Mouse (Mus musculus) intestine, embryonic 16.5 days (tissue): ENCODE measurements at regions not wholly inside any gene's neighbourhood (a gene's known extent, or its start where the extent isn't known, plus 50 kb on each side); places are given as distances from the start of the nearest gene placed in this dataset.

Source experiments
- ATAC-seq: fragments of 200-750 bp; cut with Nextera tagmentation; 2 replicates; pipeline ENCODE4 v1.8.0; 2017; ENCODE audit warnings: moderate TSS enrichment, moderate library complexity
- H3K27ac ChIP-seq: fragments of 300-500 bp; sonication (generic); 2 replicates; pipeline ENCODE4 v1.5.1; 2014; ENCODE audit warnings: mild to moderate bottlenecking, low read length
- H3K27me3 ChIP-seq: fragments of 300-500 bp; sonication (generic); replicated peaks from 2 replicates; pipeline ENCODE4 v1.6.1; 2014; ENCODE audit warnings: low read length, control low read depth, mixed read lengths; ENCODE audit not compliant: control insufficient read depth, insufficient read depth
- H3K36me3 ChIP-seq: fragments of 300-500 bp; sonication (generic); 2 replicates; pipeline ENCODE4 v1.6.1; 2014; ENCODE audit warnings: low read length, control low read depth; ENCODE audit not compliant: control insufficient read depth, insufficient read depth
- H3K4me1 ChIP-seq: fragments of 300-500 bp; sonication (generic); 2 replicates; pipeline ENCODE4 v1.6.1; 2014; ENCODE audit warnings: low read length, control low read depth, mixed read lengths; ENCODE audit not compliant: control insufficient read depth, insufficient read depth
- H3K4me2 ChIP-seq: fragments of 300-500 bp; sonication (generic); 2 replicates; pipeline ENCODE4 v1.6.1; 2014; ENCODE audit warnings: low read depth, low read length, control low read depth
- H3K4me3 ChIP-seq: fragments of 300-500 bp; sonication (generic); 2 replicates; pipeline ENCODE4 v1.5.1; 2014; ENCODE audit warnings: mild to moderate bottlenecking, low read length
- H3K9ac ChIP-seq: fragments of 300-500 bp; sonication (generic); 2 replicates; pipeline ENCODE4 v1.6.1; 2014; ENCODE audit warnings: low read depth, low read length
- H3K9me3 ChIP-seq: fragments of 300-500 bp; sonication (generic); 2 replicates; pipeline ENCODE4 v1.6.1; 2016; ENCODE audit warnings: low read length, control low read depth; ENCODE audit not compliant: control insufficient read depth
- WGBS: fragments of 180-500 bp; shearing (Covaris S2); extraction: QIAGEN DNeasy Blood & Tissue Kit; methylation state at CpG from one replicate; pipeline ENCODE4 v1.1.7; 2014; 5-methylcytosine and 5-hydroxymethylcytosine counted together

DNA sequence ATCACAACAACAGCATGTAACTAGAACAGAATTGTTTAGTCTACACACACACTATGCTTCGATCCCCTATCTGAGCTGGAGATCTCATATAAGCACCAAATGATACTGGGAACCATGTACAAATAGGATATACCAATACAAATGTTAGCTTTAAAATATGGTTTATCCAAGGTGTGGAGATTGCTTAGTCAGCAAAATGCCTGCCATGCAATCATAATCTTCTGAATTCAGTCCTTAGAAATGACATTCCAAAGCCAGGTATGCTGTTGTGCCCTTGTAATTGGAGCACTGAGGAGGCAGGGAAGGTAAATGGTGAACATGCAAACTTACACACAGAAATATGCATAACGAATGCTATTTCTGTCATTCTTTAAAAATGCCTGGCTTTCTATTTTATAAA, 54.0 kb upstream of the Thsd7b start:
- no peaks in the 10 kb centered on the region for H3K4me1 ChIP-seq
- no peak for ATAC-seq
- H3K27me3 ChIP-seq = no peaks in the 10 kb centered on the region
- no peak overlapping the region for H3K4me3 ChIP-seq
- no peak overlapping the region for H3K9ac ChIP-seq
- no peaks in the 10 kb centered on the region for H3K36me3 ChIP-seq
- 80% methylated on average over 2 of the region's 2 CpGs for WGBS
- no peaks in the 10 kb centered on the region for H3K9me3 ChIP-seq
- H3K4me2 ChIP-seq = no peak overlapping the region
- no peak overlapping the region for H3K27ac ChIP-seq

GRCm38 (mm10) chr1:129208806-129209205, 64.3 kb upstream of the Thsd7b start:
- H3K27me3 ChIP-seq = no peaks in the 10 kb centered on the region
- H3K4me3 ChIP-seq = no peak overlapping the region
- H3K4me1 ChIP-seq = no peaks in the 10 kb centered on the region
- WGBS = 77% methylated on average over 1 of the region's 1 CpGs
- no peak overlapping the region for H3K4me2 ChIP-seq
- H3K27ac ChIP-seq = no peak overlapping the region
- H3K9me3 ChIP-seq = no peaks in the 10 kb centered on the region
- H3K9ac ChIP-seq = no peak overlapping the region
- ATAC-seq = no peak
- H3K36me3 ChIP-seq = no peaks in the 10 kb centered on the region

- no peak for ATAC-seq
- WGBS = 40% methylated on average over 2 of the region's 2 CpGs
- Histone ChIP-seq H3K27ac (no peak overlapping the region), H3K4me3 (no peak overlapping the region), H3K9me3 (no peaks in the 10 kb centered on the region), H3K27me3 (no peaks in the 10 kb centered on the region), H3K4me2 (no peak overlapping the region), H3K36me3 (no peaks in the 10 kb centered on the region), H3K9ac (no peak overlapping the region), H3K4me1 (no peaks in the 10 kb centered on the region)
These were observed 64.7 kb upstream of the Thsd7b start for GRCm38 (mm10) chr1:129208406-129208805.

DNA sequence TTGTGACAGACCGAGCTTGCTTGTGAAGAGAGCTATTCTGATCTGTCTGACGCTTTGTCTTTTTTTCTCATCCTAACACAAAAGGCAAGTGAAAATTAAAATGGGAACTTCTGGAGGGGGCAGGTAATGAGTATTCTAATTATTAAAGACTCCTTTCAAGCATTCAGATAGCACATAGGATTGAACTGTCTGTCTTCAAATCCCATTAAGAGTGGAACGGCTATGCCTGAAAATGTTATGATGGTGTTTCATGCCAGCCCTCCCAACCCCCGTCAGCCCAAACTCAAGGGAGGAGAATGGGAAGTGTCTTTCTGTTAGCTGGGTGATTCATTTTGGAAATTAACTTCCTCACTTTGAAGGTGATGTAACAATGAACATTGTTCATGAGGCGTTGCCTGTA, 65.4 kb upstream of the Thsd7b start:
- H3K27me3 ChIP-seq = no peaks in the 10 kb centered on the region
- H3K9ac ChIP-seq = no peak overlapping the region
- no peak overlapping the region for H3K4me3 ChIP-seq
- no peak overlapping the region for H3K4me2 ChIP-seq
- no peaks in the 10 kb centered on the region for H3K36me3 ChIP-seq
- H3K4me1 ChIP-seq = no peaks in the 10 kb centered on the region
- no peak overlapping the region for H3K27ac ChIP-seq
- ATAC-seq = no peak
- 80% methylated on average over 5 of the region's 5 CpGs for WGBS
- H3K9me3 ChIP-seq = no peaks in the 10 kb centered on the region

DNA sequence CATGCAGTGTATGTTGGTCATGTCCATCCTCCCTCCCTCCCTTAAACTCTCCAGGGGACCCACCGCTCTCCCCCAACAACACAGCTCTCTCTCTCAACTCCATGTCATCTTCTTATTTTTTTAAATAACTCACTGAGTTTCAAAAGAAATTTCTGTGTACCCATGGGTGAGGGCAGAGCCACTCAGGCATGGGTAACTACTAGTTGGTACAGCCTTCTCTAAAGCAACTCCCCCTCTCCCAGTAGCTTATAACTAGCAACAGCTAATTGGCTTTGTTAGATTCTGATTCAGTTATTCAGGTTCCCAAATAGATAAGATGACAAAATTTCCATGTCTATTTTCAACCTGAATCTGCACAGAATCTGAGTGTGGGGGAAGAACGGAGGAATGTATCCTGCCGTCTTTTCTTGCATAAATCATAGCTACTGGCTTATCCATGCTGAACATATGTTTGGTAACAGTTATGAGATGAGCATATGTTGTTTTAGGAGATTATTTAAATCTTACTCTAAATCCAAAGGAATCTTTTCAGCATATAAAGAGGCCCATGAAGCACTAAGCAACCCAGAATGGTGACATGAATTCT, 92.8 kb upstream of the Thsd7b start:
- Histone ChIP-seq H3K27me3 (no peaks in the 10 kb centered on the region), H3K9ac (no peak overlapping the region), H3K4me2 (no peak overlapping the region), H3K36me3 (no peaks in the 10 kb centered on the region), H3K9me3 (no peaks in the 10 kb centered on the region), H3K4me1 (no peaks in the 10 kb centered on the region), H3K4me3 (no peak overlapping the region), H3K27ac (no peak overlapping the region)
- ATAC-seq = no peak
- WGBS = 78% methylated on average over 3 of the region's 3 CpGs

- no peaks in the 10 kb centered on the region for H3K4me1 ChIP-seq
- no peaks in the 10 kb centered on the region for H3K9me3 ChIP-seq
- H3K27me3 ChIP-seq = no peaks in the 10 kb centered on the region
- ATAC-seq = no peak
- H3K27ac ChIP-seq = no peak overlapping the region
- H3K4me3 ChIP-seq = no peak overlapping the region
- H3K36me3 ChIP-seq = no peaks in the 10 kb centered on the region
- WGBS = 73% methylated on average over 8 of the region's 8 CpGs
- no peak overlapping the region for H3K9ac ChIP-seq
- H3K4me2 ChIP-seq = no peak overlapping the region
These were observed 103.2 kb upstream of the Thsd7b start for GRCm38 (mm10) chr1:129169936-129170335.

GRCm38 (mm10) chr1:129150643-129151042, 122.5 kb upstream of the Thsd7b start:
- Histone ChIP-seq H3K4me3 (no peak overlapping the region), H3K9me3 (no peaks in the 10 kb centered on the region), H3K4me1 (no peaks in the 10 kb centered on the region), H3K36me3 (no peaks in the 10 kb centered on the region), H3K9ac (no peak overlapping the region), H3K4me2 (no peak overlapping the region), H3K27ac (no peak overlapping the region), H3K27me3 (no peaks in the 10 kb centered on the region)
- no peak for ATAC-seq
- 72% methylated on average over 1 of the region's 1 CpGs for WGBS

DNA sequence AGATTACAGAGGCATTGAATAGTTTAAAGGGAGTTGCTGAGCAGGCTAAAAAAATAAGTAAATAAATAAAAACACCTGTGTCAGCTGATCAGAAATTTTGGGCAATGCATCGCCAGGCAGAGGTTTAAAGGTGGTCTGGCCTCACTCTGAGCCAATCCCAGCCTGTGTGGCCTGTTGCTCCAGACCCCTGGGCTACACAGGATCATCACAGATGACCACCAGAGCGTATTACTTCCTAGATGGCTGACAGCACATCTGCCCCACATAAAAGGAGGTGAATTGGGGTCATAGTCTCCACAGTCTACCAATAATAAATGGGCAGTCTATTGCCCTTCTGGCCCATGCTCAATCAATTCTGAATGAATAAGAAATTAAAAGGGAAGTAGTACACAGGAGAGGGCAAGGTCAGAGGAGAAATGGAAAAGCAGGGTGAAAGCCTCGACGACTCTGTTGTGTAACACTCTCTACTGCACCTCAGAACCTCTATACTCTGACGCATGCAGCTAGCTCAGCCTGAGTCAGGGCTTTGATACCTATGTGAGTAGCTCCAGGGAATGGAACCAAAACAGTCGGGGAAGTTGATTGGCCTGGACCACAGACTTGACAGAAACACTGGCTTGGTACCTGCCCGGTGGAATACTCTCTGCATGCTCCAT, 124.2 kb upstream of the Thsd7b start:
- Histone ChIP-seq H3K27me3 (no peaks in the 10 kb centered on the region), H3K27ac (no peak overlapping the region), H3K36me3 (no peaks in the 10 kb centered on the region), H3K4me3 (no peak overlapping the region), H3K9me3 (no peaks in the 10 kb centered on the region), H3K9ac (no peak overlapping the region), H3K4me1 (no peaks in the 10 kb centered on the region), H3K4me2 (no peak overlapping the region)
- ATAC-seq = no peak
- 71% methylated on average over 7 of the region's 7 CpGs for WGBS

DNA sequence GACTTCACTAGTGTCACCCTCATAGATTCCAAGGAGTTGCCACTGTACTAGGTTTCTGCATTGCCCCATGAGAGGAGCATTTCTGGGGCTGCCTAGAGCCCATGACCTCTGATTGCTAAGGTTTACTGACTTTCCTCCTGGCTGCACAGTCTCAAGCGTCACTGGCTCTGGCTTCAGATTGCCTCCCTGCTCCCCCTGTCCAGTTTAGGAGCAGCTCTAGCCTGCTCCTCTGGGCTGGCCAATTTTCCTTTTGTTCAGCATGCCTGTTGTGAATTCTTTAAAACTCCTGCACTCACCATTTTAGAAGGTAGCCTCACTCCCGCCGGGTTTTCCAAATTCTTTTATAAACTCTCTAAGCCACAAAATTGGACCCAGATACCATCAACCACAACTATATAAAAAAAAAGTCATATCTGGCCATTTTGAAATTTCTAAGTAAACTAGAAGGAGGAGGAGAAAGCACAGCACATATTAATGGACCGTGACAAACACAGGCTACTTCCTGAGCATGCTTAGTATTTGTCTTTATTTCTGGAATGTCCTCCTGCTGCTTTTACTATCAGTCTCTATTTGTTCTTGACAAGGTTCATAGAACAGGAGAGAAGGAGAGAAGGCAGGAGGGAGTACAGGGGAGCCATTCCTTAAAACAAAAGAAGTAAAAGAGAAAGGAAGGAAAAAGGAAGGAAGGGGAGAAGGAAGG, 126.6 kb upstream of the Thsd7b start:
- Histone ChIP-seq H3K36me3 (no peaks in the 10 kb centered on the region), H3K27me3 (no peaks in the 10 kb centered on the region), H3K4me1 (no peaks in the 10 kb centered on the region), H3K4me3 (no peak overlapping the region), H3K27ac (no peak overlapping the region), H3K9ac (no peak overlapping the region), H3K9me3 (no peaks in the 10 kb centered on the region), H3K4me2 (no peak overlapping the region)
- no peak for ATAC-seq
- WGBS = 71% methylated on average over 4 of the region's 4 CpGs
